Mouse (Mus musculus) embryo, embryonic 10 days (tissue): ENCODE results near the gene Iqcd.

Experiments
- DNase-seq: peaks from one replicate; pipeline ENCODE4 v3.0.0-alpha.2; 2015; ENCODE audit warnings: low spot score

The Iqcd gene

DNA sequence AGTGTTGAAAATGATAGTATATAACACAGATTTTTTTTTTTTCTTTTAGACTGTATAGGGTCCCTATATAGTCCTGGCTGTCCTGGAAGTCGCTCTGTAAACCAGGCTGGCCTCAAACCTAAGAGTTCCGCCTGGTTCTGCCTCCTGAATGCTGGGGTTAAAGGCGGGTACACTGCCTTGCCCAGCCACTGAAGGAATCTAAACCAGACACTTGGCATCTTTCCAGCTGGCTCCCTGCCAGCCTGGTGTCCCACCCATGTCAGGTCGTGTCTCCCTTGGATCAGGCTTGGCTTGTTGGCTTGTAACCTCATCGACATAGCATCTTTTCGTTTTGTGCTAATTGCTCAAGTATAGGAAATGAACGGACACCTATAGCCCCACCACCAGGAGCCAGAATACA, 39.8 kb downstream of the Iqcd start:
- DNase-seq: no peak

DNA sequence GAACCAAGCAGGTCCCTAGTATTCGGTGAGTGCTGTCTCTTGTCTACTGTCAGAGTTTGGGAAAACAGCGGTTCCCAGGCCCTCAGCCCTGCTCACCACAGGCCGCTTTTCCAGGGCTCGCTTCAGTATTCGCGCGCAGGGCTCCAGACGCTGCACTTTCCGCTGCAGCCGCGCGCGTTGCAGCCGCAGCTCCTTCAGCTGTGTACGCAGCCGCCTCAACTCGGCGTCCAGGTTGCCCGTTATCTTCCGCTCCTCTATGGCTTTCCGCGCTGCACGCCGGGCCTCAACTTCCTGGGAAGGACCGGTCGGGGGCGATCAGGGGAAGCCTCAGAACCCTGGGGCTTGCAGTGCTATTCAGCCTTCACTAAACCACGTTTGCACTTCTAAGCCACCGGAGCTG, 42.3 kb downstream of the Iqcd start:
- DNase-seq: peak; percentile 45

DNA sequence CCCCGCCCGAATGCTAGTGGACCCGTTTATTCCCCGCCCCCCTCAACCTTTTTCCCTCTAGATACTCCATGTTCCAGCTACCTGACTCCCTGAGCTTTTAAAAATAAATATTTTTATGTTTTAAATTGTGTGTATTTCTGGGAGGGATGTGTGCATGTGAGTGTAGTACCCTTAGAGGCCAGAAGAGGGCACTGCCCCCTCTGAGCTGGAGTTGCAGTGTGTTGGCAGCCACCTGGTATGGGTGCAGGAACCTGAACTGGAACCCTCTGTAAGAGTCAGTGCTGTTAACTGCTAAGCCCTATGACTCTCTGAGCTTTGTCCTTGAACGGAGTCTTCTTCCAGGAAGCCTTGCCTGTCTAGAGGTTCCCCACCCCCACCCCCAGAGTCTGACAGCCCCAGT, 43.1 kb downstream of the Iqcd start:
- DNase-seq: no peak

DNA sequence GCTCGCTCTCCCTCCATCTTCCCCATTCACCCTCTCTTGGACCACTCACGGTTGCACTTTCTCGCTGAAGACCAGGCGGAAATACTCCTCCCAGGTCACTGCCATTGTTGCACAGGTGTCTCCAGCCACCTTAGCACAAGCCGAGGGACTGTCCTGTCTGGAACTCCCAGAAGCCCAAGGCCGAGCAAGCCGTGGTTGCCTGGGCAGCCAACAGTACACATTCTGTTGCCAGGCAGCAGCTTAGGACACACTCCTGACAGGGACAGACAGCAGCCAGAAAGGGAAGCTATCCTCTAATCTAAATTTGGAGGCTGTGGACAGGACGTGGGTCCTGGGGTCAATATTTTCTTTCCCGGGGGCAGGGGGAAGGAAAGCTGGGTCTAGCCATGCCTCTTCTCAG, 45.3 kb downstream of the Iqcd start, which contains the start of gene Cfap73:
Gene Cfap73 (minus strand): TSS at position 105 of the 400 bp plus-strand sequence.
- no peak for DNase-seq

GRCm38 (mm10) chr5:120634860-120635259, 46.0 kb downstream of the Iqcd start:
- no peak for DNase-seq

GRCm38 (mm10) chr5:120635633-120636032, 46.8 kb downstream of the Iqcd start:
- no peak for DNase-seq

- DNase-seq: no peak
Observed at GRCm38 (mm10) chr5:120640094-120640493, 51.3 kb downstream of the Iqcd start.

DNA sequence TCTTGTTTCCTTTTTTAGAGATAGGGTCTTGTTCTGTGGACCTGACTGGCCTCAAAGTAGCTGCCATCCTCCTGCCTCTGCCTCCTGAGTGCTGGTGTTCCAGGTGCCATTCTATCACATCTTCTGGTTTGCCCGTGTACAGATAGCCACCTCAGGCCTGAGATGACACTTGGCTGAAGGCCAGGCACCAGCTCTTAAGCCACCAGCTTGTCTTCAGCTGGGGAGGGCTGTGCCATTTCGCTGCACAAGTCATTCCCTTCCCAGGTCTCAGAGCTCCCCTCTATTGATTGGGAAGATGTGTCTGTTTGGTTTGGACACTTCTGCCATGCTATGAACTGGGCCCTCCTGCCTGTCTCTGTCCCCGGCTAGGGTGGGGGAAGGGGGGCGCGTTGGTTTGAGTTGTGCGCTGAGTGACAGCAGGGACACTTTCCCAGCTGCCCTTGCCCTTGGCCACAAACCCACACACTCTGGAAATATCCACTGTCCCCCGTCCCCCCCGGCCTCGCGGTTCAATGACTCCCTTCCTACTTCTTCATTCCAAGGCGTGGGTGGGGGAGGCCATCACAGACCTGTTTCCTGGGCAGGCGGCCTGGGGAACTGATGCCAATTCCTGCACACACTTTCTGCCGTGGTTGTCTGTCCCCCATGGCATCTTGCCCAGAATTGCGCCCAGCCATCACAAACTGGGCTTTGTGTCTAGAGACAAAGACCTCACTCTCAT, 54.7 kb downstream of the Iqcd start:
- DNase-seq: no peak

- DNase-seq: no peak
Observed at GRCm38 (mm10) chr5:120644227-120644626, 55.4 kb downstream of the Iqcd start.

DNA sequence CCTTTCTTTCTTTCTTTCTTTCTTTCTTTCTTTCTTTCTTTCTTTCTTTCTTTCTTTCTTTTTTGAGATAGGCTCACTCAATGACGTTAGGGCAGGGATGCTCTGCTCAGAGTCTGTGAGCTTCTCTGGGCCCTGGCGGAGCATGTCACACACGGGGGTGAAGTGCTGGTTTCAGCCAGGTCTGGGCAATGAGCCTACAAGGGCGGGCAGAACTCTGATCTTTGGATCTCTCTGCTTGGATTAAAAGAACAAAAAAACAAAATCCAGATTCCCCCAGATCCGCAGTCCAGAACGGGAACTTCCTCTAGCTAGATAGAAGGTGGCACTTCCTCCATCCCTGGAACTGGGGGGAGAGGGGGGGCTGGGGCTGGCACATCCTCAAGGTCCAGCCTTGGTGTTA, 57.0 kb downstream of the Iqcd start:
- no peak for DNase-seq

DNA sequence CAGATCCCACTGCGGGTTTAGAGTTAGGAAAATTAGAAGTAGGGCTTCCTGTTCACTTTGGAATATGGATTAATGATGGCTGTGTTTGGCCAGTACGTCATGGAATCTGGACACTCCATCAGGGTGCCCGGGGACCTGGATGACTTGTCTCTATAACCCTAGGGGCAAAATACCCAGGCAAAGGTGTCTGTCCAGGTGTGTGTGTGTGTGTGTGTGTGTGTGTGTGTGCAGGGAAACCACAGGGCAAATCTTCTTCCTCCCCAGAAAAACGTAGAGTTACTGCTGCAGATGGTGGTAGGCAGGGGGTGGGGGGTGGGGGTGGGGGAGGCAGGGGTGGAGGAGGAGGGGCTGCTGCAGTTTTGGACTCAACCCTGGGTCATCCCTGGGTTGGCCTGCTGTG, 58.5 kb downstream of the Iqcd start:
- no peak for DNase-seq

DNA sequence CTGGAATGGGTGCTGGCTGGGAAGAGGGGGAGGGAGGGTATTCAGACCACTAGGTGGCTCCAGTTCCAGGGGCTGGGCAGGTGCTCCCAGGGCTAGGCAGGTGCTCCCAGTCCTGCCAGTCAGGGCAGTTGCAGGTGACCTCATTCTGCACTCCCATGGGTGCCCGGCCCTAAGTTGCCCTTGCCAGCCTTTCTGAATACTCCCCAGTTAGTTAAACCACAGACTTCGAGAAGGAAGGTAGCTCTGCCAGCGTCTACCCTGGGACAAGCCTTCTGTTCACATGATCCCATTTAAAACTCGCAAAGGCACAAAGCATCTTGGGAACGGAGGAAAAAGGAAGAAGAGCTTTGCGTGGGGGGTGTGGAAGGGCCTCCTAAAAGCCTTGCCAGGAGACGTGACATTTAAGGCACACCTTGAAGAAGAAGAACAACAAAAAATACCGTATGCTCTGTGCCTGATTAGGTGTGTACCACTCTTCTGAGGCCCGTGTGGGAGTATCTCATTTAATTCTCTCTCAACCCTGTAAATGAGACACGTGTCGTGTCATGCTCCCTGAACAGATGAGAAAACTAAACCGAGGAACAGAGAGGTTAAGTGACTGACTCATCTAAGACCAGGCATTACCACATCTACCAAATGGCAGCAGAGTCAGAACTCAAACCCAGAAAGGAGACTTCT, 59.1 kb downstream of the Iqcd start:
- DNase-seq: no peak

GRCm38 (mm10) chr5:120648569-120649373, 60.0 kb downstream of the Iqcd start, which contains the start of gene Rasal1:
TSS of gene Rasal1 (plus strand) at chr5:120648812.
- peak; percentile 38 for DNase-seq

- peak; percentile 31 for DNase-seq
Observed at GRCm38 (mm10) chr5:120649374-120649933, 60.6 kb downstream of the Iqcd start.

DNA sequence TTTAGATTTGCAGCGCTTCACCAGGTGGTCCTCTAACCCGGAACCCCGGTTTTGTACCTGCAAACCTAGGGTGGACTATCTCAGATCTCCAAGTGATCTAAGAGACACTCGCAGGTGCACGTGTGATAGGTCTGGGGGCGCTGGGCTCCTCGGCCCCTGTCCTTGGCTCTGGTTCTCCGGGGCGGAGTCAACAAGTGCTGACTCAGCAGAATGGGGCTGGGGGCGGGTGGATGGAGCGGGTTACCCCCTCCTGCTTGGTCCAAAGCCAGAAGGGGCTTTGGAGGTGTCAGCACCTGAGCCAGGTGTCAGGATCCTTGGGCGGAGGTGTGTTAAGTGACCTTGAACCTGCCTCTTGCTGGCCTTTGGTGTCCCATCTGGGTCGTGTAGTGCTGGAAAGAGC, 61.1 kb downstream of the Iqcd start:
- DNase-seq: no peak

DNA sequence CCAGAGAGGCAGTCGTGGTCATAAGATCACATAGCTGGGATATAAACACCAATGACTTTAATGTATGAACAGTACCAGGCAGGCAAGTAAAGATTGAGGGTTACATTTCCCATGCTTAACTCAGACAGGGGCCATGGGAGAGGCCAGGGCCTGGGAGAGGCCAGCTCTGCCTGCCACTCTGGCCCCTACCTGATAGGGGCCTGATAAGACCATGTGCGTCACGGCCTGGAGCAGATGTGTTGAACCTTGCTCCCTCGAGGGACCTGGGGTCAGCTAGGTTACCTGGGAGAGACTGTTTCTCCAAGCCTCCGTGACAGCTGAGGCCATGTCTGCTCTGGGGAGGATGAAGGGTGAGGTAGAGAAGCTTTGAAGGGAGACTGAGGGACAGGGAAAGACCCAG, 62.4 kb downstream of the Iqcd start:
- DNase-seq: no peak

- no peak for DNase-seq
Observed at GRCm38 (mm10) chr5:120652915-120653701, 64.3 kb downstream of the Iqcd start.

- no peak for DNase-seq
Observed at GRCm38 (mm10) chr5:120653873-120654272, 65.1 kb downstream of the Iqcd start.

- no peak for DNase-seq
Observed at GRCm38 (mm10) chr5:120656281-120656751, 67.5 kb downstream of the Iqcd start.
